Mouse (Mus musculus) urinary bladder, postnatal 36 days (tissue): ENCODE data around the gene Klk1b1.
"Not testable (repeated sequence)": the region's sequence is repeated elsewhere in the genome, so short reads cannot be mapped to it uniquely, and the experiment has no call there.

Experiments used
- DNase-seq, 2 experiments: peaks; one replicate each; pipeline ENCODE4 v3.0.0; 2022; ENCODE audit warnings: low spot score in 2 of 2, mixed read lengths in 1 of 2

Gene Klk1b1

DNA sequence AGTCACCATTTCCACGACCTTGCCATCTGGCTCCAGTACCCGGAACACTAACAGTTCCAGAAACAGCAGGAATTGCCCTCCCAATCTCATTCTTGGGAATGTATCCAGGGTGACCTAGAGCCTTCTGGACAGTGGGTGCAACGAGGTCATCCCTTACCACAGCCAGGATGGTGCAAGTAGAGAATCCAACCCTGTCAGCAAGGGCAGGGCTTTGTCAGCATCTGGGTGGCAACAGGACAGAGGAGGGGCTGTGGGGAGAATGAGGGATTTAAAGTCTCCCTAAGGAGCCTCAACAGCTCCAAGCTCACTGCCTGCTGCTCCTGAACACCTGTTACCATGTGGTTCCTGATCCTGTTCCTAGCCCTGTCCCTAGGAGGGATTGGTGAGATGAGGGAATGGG is at the start of gene Klk1b1:
Klk1b1 (plus strand) TSS at position 301 of the 400 bp plus-strand sequence.
- DNase-seq: no peak

DNA sequence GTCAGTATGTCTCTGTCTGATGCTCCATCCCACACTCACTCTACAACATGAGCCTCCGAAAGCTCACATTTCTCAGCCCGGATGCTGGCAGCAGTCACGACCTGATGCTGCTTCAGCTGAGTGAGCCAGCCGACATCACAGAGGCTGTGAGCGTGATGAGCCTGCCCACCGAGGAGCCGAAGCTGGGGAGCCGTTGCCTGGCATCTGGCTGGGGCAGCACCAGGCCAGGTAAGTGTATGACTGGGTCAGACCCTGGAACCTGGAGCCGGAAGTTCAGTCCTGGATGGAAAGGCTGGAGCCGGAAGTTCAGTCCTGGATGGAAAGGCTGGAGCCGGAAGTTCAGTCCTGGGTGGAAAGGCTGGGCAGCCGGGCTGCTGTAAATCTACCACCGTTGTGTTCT is 48.1 kb upstream of the Klk1b1 start:
- DNase-seq: no peak

DNA sequence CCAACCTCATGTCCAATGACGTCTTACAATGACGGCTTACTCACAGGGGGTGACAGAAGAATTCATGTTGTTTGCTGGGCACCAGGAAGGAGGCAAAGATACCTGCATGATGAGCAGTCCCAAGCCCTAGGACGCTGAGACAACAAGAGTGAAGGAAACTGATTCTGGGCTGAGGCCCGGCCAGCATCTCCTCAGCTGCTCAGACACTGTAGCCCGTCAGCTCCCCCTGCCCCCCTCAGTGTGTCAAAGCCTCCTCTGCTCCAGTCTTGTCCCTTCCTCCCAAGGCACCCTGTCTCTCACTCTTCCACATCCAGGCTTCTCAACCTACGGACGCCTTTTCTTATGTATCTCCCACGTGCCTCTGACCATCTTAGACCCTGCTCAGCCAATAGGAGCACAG is 47.7 kb upstream of the Klk1b1 start:
- no peak for DNase-seq

DNA sequence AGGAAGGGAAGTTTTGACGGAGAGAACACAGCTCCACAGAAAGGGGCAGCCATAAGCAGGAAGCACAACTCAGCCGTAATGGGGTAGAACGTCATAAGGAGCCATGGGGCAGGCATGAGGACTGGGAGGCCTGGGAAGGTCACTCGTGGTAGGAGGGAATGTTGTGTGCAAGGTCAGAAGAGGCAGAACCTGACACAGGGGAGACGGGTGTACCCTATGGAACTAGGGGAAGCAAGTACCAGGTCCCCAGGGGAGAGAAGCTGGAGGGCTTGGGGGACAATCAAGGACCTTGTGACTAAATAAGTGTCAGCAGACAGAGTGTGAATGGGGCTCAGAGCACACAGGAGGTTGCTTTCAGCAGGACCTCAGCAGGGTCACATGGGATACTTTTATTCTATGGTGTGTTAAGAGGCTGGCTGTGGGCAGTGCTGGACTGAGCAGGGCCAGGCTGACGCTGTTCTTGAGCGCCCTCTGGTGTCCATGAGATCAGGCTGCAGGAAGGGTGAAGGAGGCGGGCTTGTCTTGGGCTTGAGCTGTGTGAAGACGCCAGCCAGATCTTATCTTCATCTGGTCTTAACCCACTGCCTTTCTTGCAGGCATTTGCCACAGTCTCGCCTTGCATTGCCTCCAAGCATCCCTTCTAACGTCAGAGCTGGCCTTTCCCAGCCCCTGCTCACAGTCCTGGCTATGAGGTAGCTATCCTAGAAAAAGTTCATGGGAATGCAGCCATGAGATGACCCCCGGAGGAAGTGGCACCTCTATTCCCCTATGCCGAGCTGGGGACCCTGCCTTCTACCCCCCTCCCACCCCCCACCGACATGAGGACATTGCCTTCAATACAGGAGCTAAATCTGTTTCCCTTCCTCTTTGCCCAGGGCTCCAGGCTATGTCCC is 46.7 kb upstream of the Klk1b1 start:
- DNase-seq: peak; percentile 65 to 66

DNA sequence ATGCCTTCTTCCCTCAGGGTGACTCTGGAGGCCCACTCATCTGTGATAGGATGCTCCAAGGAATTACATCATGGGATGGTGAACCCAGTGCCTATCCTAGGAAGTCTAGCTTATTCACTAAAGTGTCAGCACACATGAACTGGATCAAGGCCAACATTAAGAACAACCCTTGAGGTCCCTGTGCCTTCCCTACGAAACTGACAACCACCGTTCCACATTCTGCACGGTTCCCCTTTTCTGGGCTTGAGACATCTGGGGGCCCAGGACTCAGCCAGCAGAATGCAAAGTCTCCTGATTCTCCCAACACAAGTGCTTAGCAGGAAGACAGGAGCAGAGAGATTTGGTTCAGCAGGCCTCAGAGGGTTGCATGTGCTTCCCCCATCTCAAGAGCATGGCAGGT is 46.0 kb upstream of the Klk1b1 start:
- no peak for DNase-seq

DNA sequence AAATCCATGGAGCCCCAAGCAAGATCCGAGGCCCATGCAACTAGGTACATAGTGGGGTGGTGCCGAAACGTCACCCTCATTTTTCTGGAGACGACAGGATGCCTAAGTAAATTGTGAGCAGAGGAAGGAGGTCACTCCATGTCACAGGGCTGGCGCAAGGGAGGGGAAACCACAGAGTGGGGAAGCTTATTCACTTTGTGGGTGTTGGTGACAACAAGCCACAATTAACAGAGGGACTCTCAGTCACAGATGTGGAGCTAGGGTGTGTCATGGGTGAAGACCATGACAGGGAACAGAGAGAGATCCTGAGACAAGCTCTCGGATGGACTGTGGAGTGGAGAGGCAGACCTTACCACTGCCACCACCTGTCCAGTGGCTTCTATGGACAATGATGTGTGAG is 45.5 kb upstream of the Klk1b1 start:
- DNase-seq: no peak

DNA sequence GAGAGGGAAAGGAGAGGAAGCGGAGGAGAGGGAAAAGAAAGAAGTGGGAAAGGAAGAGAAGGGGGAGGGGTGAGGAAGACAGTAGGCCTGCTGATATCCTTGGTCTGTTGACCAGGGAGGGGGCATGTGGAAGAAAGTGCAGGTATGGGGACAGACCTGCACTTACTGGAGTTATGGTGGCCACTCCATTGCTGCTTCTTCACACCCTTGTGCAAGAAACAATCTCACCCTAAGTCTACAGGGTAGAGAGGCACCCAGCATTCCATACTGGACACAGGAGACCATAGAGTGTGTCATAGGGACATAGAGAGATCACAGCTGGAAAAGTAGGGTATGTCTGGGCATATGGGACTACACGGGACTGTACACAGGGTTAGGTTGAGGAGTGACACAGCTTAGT is 44.6 kb upstream of the Klk1b1 start:
- no peak for DNase-seq

DNA sequence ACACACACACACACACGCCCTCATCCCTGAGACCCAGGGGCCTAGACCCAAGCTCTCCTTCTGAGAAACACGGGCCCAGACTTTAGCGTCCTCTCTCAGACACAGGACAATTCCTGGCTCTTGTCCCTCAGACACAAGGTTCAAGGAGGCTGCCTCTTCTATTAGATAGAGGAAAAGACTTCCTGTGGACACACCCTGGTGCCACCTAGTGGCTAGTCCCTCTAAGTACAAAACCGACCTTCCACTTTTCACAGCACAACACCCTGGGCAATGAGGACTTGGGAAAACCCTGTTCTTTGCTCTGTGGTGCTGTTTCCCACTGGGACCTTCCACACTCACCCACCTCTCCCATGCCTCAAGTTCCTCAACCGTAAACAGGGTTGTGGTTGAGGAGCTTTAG is 40.6 kb upstream of the Klk1b1 start:
- no peak for DNase-seq

DNA sequence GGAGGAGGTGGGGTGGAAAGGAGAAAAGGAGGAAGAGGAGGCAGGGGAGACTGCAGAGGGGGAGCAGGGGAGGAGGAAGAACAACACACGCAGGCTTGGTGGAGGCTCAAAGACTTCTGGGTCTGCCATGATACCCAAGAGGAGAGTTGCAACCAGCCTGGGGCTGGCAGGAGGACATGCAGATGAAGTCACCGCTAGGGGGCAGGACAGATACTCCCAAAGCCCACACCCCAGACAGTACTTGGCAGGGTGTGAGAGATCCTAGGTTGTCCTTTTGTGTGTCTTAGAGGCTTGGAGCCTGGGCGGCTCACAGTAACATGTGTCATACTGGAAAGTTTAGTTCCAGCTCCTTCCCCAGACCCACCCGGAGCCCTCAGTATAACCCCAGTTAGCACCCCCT is 38.0 kb upstream of the Klk1b1 start:
- no peak for DNase-seq

DNA sequence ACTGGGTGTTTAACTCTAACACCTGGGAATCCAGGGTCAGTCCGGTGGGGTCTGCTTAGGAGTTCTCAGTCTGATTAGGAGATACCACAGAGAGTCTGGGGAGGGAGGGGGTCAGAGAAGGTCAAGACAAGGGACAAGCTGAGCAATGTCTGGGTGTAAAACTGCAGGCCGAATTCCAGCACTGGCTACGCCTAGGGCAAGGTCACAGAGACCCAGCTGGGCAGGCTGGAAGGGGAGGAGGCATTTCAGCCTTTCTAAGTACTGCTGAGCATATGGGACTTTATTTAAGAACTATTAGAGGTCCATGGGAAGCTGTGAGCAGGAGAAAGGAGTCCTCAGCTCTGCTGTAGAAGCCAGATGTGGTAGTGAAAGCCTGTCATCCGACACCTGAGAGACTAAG is 34.2 kb upstream of the Klk1b1 start:
- no peak for DNase-seq

DNA sequence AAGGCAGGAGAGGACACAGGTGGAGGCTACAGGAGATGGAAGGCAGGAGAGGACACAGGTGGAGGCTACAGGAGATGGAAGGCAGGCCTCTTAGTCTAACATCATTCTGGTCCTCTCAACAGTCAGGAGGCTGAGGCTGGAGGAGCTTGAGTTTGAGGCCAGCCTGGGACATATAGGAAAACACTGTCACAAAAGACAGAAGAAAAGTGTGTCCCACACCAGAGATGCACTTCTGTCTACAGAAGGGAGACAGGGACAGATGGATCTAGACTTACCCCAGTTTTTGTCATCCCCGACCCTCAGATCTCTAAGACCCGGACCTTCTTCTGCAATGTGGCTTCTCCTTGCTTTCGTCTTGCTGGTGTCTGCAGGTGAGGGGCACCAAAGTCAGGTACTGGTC is 33.1 kb upstream of the Klk1b1 start, which contains the start of gene Klk15:
Klk15 (plus strand) TSS at position 301 of the 400 bp plus-strand sequence.
- no peak for DNase-seq

DNA sequence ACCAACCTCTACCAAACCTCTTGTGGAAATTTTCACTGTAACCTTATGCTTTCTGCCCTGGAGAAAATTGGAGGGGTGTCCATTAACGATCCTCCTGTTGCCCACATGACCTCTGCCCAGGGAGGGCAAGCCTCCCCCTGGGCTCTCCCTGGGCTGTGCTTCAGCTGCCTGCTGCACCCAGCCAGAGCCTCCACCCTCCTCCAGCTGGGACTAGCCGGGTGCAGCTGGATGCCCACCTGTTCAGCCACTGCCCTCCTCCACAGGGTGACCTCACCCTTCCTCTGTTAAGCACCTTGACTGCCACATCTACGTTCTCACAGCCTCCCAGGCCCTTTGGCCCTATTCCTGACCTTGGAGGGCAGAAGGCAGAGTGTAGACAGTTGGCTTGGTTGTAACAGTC is 31.8 kb upstream of the Klk1b1 start:
- no peak for DNase-seq

DNA sequence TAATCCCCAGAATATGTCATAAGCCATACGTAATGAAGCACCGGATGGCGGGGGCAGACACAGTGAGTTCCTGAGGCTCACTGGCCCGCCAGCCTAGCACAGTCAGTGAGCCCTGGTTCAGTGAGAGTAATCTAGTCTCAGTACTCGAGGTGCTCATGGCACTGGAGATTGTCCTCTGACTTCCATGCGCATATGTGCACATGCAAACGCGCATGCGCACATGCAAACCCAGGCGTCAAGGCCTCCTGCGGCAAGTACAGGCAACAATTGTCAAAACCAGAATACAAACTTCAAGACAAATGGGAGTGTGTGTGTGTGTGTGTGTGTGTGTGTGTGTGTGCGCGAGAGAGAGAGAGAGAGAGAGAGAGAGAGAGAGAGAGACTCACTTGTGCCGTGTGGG is 30.0 kb upstream of the Klk1b1 start:
- DNase-seq: no peak

DNA sequence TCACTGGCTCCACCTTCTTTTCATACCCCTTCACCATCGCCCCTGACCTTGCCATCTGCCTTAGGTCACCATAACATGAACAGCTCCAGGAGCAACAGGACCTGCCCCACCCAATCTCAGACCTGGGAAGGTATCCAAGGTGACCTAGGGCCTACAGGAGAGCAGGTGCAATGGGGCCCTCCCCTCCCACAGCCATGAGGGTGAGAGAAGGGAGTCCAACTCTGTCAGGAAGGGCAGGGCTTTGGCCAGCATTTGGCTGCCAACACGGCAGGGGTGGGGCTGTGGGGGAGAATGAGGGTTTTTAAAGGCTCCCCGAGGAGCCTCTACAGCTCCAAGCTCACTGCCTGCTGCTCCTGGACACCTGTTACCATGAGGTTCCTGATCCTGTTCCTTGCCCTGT is 24.3 kb upstream of the Klk1b1 start:
- DNase-seq: not testable (repeated sequence)

DNA sequence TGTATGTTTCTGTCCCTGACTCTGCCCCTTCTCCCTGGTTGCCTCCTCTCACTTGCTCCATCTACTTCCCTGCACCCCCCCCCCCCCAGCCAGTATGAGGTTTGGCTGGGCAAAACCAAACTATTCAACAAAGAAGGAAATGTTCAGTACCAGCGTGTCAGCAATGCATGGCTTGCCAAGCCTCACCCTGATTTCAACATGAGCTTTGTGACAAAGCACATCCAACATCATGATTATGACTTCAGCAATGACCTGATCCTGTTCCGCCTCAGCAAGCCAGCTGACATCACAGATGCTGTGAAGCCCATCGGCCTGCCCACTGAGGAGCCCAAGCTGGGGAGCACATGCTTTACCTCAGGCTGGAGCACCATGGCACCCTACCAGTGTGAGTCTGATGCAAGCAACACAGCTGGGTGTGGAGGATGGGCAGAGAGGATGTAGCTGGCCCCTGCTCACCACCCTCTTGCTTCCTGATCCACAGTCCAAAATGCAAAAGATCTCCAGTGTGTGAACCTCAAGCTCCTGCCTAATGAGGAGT is 21.8 kb upstream of the Klk1b1 start:
- DNase-seq: no peak

DNA sequence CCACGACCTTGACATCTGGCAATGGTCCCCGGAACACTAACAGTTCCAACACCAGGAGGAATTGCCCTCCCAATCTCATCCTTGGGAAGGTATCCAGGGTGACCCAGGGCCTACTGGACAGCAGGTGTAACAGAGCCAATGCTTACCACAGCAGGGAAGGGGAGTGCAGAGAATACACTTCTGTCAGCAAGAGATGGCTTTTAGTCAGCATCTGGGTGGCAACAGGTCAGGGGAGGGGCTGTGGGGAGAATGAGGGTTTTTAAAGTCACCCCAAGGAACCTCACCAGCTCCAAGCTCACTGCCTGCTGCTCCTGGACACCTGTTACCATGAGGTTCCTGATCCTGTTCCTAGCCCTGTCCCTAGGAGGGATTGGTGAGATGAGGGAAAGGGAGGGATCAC is 16.2 kb upstream of the Klk1b1 start, which contains the start of gene Klk1b8:
Klk1b8 (plus strand) TSS at position 301 of the 400 bp plus-strand sequence.
- no peak for DNase-seq

DNA sequence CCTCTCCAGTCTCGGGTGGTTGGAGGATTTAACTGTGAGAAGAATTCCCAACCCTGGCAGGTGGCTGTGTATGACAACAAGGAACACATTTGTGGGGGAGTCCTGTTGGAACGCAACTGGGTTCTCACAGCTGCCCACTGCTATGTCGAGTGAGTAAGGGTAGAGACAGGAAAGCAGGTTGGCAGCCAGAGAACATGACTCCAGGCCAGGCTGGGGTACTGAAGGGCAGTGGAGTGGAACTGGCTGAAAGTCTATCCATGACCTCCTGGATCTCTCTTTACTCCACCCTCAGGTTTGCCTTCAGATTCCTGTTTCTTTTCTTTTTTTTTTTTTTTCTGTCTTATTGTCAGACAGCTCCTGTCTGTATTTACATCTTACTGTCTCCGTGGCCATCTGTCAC is 13.8 kb upstream of the Klk1b1 start:
- DNase-seq: no peak

DNA sequence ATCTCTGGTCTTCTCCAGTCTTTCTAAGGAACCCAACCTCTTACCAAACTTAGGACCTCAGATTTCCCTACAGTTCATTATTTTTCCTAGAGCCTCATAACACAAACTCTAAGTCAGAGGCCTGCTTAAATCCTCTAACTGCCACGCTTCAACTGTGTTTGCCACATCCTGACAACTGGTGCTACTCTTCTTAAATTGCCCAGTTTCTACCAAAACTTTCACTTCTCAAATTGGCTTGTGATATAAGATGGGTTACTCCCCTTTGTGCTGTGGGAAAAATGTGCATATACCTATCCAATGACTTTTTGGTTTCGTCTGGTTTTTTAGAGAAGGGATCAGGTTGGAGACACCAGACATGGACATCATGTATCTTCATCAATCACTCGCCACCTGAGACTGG is 507 bp downstream of the Klk1b1 start:
- no peak for DNase-seq

DNA sequence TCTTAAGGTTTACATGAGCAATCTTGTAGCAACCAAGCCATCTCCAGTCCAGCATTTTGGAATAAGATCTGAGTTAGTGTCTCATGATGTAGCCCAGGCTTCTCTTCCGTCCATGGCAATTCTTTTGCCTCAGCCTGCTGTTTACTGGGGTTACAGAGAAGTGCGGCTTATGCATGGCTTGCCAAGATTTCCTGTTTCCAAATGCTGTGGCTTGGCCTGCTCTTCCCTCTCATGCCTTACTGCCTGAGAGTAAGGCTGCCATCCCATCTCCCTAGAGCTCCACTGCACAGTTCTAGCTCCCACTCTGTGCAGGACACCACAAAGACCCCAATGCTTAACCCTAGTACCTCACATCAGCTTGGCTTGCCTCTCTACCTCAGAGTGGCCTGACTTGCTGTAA is 1.1 kb downstream of the Klk1b1 start:
- DNase-seq: no peak

DNA sequence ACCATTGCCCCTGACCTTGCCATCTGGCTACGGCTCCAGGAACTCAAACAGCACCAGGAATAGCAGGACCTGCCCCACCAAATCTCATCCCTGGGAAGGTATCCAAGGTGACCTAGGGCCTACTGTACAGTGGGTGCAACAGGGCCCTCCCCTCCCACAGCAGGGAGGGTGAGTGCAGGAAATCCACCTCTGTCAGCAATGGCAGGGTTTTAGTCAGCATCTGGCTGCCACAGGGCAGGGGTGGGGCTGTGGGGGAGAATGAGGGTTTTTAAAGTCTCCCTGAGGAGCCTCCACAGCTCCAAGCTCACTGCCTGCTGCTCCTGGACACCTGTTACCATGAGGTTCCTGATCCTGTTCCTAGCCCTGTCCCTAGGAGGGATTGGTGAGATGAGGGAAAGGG is 9.2 kb downstream of the Klk1b1 start, which contains the start of gene Klk1b9:
Klk1b9 (plus strand) TSS at position 301 of the 400 bp plus-strand sequence.
- DNase-seq: not testable (repeated sequence)

DNA sequence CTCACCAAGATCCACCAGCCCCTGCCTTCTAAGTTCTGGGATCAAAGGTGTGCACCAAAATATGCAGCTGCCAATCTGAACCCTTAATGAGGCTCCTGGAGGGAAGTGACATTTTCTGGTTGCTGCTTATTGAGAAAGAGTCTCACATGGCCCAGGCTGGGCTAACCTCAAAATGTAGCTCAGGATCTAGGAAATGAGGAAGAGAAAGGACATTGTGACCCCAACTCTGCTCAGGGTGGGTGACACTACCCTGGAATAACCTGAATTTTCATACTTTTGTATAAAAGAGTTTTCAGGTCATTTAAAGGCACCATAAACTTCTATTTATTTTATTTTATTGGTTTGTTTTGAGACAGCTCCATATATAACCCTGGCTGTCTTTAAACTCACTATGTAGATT is 19.1 kb downstream of the Klk1b1 start:
- no peak for DNase-seq

DNA sequence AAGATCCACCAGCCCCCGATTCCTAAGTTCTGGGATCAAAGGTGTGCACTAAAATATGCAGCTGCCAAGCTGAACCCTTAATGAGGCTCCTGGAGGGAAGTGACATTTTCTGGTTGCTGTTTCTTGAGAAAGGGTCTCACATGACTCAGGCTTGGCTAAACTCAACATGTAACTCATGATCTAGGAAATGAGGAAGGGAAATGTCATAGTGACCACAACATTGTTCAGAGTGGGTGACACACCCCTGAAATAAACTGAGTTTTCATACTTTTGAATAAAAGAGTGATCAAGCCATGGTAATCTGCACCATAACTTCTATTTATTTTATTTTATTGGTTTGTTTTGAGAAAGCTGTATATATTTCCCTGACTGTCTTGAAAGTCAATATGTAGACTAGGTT is 28.3 kb downstream of the Klk1b1 start:
- DNase-seq: not testable (repeated sequence)

DNA sequence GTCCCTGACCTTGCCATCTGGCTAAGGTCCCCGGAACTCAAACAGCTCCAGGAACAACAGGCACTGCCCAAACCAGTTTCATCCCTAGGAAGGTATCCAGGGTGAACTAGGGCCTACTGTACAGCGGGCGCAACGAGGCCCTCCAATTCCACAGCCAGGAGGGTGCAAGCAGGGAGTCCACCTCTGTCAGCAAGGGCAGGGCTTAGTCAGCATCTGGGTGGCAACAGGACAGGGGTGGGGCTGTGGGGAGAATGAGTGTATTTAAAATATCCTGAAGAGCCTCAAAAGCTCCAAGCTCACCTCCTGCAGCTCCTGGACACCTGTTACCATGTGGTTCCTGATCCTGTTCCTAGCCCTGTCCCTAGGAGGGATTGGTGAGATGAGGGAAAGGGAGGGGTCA is 29.0 kb downstream of the Klk1b1 start, which contains the start of gene Klk1b11:
Klk1b11 (plus strand) TSS at position 301 of the 400 bp plus-strand sequence.
- not testable (repeated sequence) for DNase-seq
